Mouse (Mus musculus): Measurements from ENCODE around the gene Catsperz.
"Not testable (repeated sequence)": the region's sequence is repeated elsewhere in the genome, so short reads cannot be mapped to it uniquely, and the experiment has no call there.

The Catsperz gene

DNA sequence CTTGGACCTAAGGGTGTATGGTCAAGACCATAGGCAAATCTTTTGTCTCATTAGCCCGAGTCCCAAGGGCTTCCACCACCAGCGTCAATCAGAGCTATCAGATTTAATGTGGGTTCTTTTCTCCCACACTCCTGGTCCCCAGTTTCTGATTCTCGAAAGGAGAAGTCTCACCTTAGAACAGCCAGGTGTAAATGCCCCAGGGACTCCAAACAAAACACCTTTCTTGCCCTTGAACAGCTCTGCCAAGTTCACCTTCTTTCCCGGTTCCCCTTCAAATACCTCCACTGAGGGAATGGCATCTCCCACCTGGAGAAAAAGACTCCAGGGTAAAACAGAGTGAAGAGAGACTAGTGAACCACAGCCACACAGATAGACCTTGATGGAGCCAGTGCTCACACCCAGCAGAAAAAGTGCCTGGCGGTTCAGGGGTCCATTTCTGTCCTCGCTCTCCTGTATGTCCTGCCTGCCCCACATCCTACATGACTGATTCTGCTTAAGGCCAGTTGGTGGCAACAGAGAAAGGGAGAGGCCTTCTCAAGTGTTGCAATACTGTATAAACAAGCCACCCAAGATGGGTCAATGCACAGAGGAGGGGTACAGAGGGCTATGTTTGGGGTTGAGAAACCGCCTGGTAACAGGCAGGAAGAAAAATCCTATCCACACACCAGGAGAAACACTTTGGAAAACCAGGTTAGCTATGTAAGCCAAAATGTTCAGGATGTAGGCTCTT is 17.2 kb downstream of the Catsperz start:
- no peak for DNase-seq (ENCODE audit: low read depth, low spot score)

DNA sequence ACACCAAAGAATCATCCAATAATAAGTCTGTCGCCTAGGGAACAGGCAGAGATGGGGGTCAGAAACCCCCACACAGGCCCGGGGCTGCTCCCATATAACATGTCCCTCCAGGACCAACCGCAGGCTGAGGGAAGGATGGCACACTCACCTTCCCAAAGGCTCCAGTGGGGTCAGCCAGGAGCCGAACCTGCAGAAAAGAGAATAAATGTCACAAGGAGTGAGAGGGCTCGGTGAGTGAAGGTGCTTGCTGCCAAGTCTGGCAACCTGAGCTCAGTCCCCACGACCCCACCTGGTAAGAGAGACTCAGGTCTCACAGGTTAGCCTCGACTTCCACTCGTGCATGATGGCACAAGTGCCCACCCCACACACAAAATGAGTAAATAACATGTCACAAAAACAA is 18.1 kb downstream of the Catsperz start:
- DNase-seq (ENCODE audit: low read depth, low spot score): no peak

- no peak for DNase-seq (ENCODE audit: low read depth, low spot score)
Observed at GRCm38 (mm10) chr19:6906199-6906598, 19.0 kb downstream of the Catsperz start.

DNA sequence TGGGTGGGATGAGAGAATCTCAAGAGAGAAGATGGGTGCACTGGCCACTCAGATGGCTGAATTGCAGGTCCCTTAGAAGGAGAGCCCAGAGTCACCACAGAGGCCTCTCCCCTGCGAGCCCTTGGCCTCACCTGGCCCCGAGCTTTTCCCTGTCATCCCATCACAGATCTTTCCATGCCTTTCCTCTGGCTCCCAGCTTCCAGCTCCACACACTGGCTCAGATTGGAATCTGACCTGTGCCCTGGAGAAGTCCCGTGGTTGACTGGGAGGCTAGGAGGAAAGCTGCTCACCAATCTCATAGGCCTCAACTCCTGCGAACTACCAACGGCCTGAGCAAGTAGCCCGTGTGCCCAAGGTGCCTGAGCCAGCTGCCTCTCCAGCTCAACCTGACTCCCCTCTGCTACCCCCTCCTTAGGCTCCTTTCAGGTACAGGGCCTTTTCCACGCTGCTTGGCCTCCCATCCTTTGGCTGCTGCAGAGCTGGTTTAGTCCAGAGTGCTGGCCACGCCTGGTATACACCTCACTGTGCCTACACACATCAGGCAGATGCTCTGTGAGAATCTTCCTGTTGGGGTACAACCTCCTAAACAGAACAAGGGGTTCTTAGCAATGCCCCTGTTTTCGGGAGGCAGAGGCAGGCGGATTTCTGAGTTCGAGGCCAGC is 19.6 kb downstream of the Catsperz start:
- DNase-seq (ENCODE audit: low read depth, low spot score): no peak

- no peak for DNase-seq (ENCODE audit: low read depth, low spot score)
Observed at GRCm38 (mm10) chr19:6904846-6905245, 20.3 kb downstream of the Catsperz start.

DNA sequence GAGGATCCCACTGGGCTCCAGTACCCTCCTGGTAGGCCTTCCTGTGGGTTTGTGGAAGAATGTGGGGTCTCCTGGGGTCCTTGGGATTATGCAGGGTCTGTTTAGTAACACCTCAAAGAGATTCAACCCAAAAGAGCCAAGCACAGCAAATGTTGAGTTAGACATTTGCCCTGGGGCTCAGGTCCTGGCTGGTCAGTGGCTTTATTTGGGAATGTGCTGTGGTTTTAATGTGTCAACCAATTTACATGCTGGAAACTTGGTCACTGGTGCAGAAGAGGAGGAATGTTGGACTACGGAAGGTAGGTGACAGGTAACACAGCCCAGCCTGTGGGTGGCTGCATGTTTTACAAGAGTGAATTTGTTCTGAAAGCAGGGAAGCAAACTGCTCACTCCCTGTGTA is 22.1 kb downstream of the Catsperz start:
- DNase-seq (ENCODE audit: low read depth, low spot score): no peak

DNA sequence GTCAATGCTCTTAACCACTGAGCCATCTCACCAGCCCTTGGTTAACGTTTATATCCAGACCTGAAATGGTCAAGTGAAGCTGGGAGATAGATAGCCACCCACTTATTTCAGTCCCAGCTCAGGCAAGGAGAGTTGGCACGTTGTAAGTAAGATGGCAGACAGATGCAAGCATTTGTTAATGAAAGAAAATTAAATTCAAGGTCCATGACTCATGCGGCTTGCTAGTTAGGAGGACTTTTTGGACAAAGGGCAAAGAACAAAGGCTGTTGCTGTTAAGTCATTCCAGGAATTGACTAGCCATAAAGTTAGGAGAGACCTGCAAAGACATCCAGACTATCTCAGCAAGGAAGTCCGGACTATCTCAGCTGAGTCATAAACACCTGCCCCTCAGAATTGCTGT is 25.5 kb downstream of the Catsperz start:
- no peak for DNase-seq (ENCODE audit: low read depth, low spot score)

- not testable (repeated sequence) for DNase-seq (ENCODE audit: low read depth, low spot score)
Observed at GRCm38 (mm10) chr19:6895608-6896305, 29.4 kb downstream of the Catsperz start.

- no peak for DNase-seq (ENCODE audit: low read depth, low spot score)
Observed at GRCm38 (mm10) chr19:6893731-6894451, 31.3 kb downstream of the Catsperz start.

DNA sequence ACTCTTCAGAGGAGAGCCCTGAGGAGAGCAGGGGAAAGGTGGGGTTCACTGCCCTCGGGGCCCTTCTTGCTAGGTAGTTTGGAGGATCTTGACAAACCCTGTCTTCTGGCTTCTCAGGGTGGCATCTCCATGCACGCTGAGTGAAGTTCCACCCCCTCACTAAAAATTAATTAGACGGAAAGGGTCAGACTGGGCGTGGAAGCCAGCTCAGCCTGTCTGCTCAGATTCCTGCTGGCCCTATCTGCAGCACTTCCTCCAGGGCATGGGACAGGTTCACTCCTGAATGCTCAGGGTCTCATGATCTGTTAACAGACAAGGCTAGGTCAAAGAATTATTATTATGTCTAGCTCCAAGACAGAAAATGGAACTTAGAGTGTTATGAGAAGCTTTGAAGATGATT is 32.7 kb downstream of the Catsperz start:
- no peak for DNase-seq (ENCODE audit: low read depth, low spot score)

DNA sequence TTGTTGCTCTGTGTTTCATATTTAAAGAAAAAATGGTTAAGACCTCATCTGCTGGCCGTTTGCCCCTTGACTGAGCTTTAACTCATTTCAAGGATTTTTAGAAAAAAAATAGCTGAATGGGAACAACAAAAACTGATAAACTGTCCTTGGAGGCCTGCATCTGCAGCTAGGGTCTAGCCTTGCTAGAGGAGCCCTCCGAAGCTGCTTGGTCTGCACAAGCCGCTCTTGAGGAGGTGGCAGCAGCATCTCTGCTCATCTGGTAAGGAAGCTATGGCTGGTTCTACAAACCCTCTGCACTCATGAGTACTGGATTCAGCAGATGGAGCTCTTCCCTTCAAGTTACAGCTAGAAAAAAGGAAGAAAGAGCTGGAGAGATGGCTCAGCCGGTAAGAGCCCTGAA is 47.2 kb downstream of the Catsperz start:
- DNase-seq (ENCODE audit: low read depth, low spot score): no peak

GRCm38 (mm10) chr19:6876799-6877198 is 48.4 kb downstream of the Catsperz start:
- no peak for DNase-seq (ENCODE audit: low read depth, low spot score)

DNA sequence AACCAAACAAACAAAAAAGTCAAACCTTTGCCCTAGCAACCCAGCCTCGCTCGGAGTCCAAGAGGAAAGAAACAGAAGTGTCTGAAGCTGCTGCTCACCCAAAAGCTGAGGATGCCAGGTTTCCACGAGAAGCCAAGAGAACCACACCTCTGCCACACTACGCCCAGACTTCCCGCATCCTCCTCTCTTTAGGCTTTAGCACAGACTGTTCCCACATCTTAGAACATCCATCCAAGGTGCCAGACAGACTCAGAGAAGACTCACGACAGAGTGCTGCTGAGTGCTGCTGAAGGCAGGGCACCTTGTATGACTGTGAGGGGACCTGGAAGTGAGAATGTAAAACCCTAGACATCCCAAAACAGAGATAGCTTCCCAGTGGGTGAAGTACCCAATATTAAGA is 49.3 kb downstream of the Catsperz start:
- no peak for DNase-seq (ENCODE audit: low read depth, low spot score)

DNA sequence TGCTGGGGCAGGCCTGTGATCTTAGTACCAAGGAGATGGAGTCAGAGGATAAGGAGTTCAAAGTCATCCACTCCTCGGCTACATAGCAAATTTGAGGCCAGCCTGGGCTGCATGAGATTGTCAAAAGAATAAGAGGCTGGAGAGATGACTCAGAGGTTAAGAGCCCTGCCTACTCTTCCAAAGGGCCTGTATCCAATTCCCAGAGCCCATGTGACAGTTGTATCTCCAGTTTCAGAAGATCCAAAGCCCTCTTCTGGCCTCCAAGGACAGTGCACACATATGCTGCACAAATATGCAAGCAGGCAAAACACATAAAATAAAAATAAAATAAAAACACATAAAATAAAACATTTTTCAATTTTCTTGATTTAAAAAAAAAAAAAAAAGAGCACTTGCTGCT is 50.9 kb downstream of the Catsperz start:
- no peak for DNase-seq (ENCODE audit: low read depth, low spot score)

- DNase-seq (ENCODE audit: low read depth, low spot score): no peak
Observed at GRCm38 (mm10) chr19:6872701-6873100, 52.5 kb downstream of the Catsperz start.

Data from ZHBTc4 (cell line).